Mouse (Mus musculus) bone marrow macrophage, adult 2 months (primary cell): ENCODE measurements around the gene Olfr20.
"Not testable (repeated sequence)": the region's sequence is repeated elsewhere in the genome, so short reads cannot be mapped to it uniquely, and the experiment has no call there.

Experiments
- CTCF ChIP-seq: IDR thresholded peaks from 2 replicates; pipeline ENCODE4 v1.5.1; 2012; ENCODE audit warnings: low read depth, mild to moderate bottlenecking, low read length, moderate library complexity
- POLR2A ChIP-seq: IDR thresholded peaks from 2 replicates; pipeline ENCODE4 v1.6.1; 2012; ENCODE audit warnings: mild to moderate bottlenecking, low read depth, low read length, borderline replicate concordance

- not testable (repeated sequence) for TF ChIP-seq CTCF, POLR2A
Measured at GRCm38 (mm10) chr11:73318581-73318980, 32.0 kb upstream of the Olfr20 start.
